Mouse (Mus musculus) kidney, embryonic 16.5 days (tissue): ENCODE data around the gene Sgsm3. TPM values are rescaled to one million over a fixed set of nuclear protein-coding genes. Genes with fewer than 3 reads are reported as not detected.
"Not testable (repeated sequence)": the region's sequence is repeated elsewhere in the genome, so short reads cannot be mapped to it uniquely, and the experiment has no call there.

Experiments used
- ATAC-seq: fragments of 200-750 bp; cut with Nextera tagmentation; 2 replicates; pipeline ENCODE4 v1.8.0; 2017; ENCODE audit warnings: moderate TSS enrichment; ENCODE audit not compliant: low FRiP score, low TSS enrichment
- H3K27ac ChIP-seq: fragments of 300-500 bp; sonication (generic); 2 replicates; pipeline ENCODE4 v1.5.1; 2014; ENCODE audit warnings: low read length
- H3K27me3 ChIP-seq: fragments of 300-500 bp; sonication (generic); 2 replicates; pipeline ENCODE4 v1.6.1; 2014; ENCODE audit warnings: low read length, control low read depth, mixed read lengths; ENCODE audit not compliant: insufficient read depth
- H3K36me3 ChIP-seq: fragments of 300-500 bp; sonication (generic); 2 replicates; pipeline ENCODE4 v1.6.1; 2014; ENCODE audit warnings: low read length, control low read depth, mixed read lengths; ENCODE audit not compliant: insufficient read depth
- H3K4me1 ChIP-seq: fragments of 300-500 bp; sonication (generic); 2 replicates; pipeline ENCODE4 v1.6.1; 2014; ENCODE audit warnings: low read length, control low read depth, mixed read lengths; ENCODE audit not compliant: insufficient read depth
- H3K4me2 ChIP-seq: fragments of 300-500 bp; sonication (generic); replicated peaks from 2 replicates; pipeline ENCODE4 v1.6.1; 2014; ENCODE audit warnings: low read depth, low read length
- H3K4me3 ChIP-seq: fragments of 300-500 bp; sonication (generic); 2 replicates; pipeline ENCODE4 v1.5.1; 2014; ENCODE audit warnings: mild to moderate bottlenecking, low read length
- H3K9ac ChIP-seq: fragments of 300-500 bp; sonication (generic); replicated peaks from 2 replicates; pipeline ENCODE4 v1.6.1; 2014; ENCODE audit warnings: low read length
- H3K9me3 ChIP-seq: fragments of 300-500 bp; sonication (generic); 2 replicates; pipeline ENCODE4 v1.6.1; 2016; ENCODE audit warnings: low read length, control low read depth
- WGBS: fragments of 180-500 bp; shearing (Covaris S2); extraction: QIAGEN DNeasy Blood & Tissue Kit; methylation state at CpG from one replicate; pipeline ENCODE4 v1.1.7; 2014; 5-methylcytosine and 5-hydroxymethylcytosine counted together
- polyA plus RNA-seq: library from polyadenylated mRNA; unstranded; fragments of >200 nt; fragmentation: Nextera tagmentation; extraction: Ambion mirVana; gene quantifications from 2 replicates; pipeline ENCODE4 v1.2.1, GENCODE M21; 2015

The Sgsm3 gene
- 33.9 and 35.2 TPM in 2 replicates for polyA plus RNA-seq

GRCm38 (mm10) chr15:80977620-80978334, at the start of gene Sgsm3:
Gene Sgsm3, plus strand, starts transcription at chr15:80977765.
- Histone ChIP-seq H3K4me1 (no peaks in the 10 kb centered on the region), H3K9me3 (no peaks in the 10 kb centered on the region), H3K27ac (peak within 1 kb of the TSS; percentile 52; the same call in 1 of the 2 replicates), H3K4me3 (peak within 1 kb of the TSS; percentile 86), H3K27me3 (no peaks in the 10 kb centered on the region), H3K4me2 (peak within 1 kb of the TSS; percentile 85), H3K9ac (peak within 1 kb of the TSS; percentile 80), H3K36me3 (no peaks in the 10 kb centered on the region)
- WGBS, result under 1% methylated on average over 65 of the region's 67 CpGs
- peak; percentile 94 for ATAC-seq

GRCm38 (mm10) chr15:80928811-80929355, 48.7 kb upstream of the Sgsm3 start:
- H3K36me3 ChIP-seq, result peaks cover 46% of the 10 kb centered on the region
- H3K4me2 ChIP-seq, result no peak overlapping the region
- WGBS, result 84% methylated on average over 20 of the region's 20 CpGs
- no peak for ATAC-seq
- no peak overlapping the region for H3K4me3 ChIP-seq
- H3K27ac ChIP-seq, result no peak overlapping the region
- H3K9me3 ChIP-seq, result no peaks in the 10 kb centered on the region
- H3K27me3 ChIP-seq, result no peaks in the 10 kb centered on the region
- no peaks in the 10 kb centered on the region for H3K4me1 ChIP-seq
- H3K9ac ChIP-seq, result no peak overlapping the region

- Histone ChIP-seq H3K4me1 (no peaks in the 10 kb centered on the region), H3K9ac (no peak overlapping the region), H3K27me3 (no peaks in the 10 kb centered on the region), H3K4me2 (no peak overlapping the region), H3K4me3 (no peak overlapping the region), H3K9me3 (no peaks in the 10 kb centered on the region), H3K27ac (no peak overlapping the region), H3K36me3 (peaks cover 34% of the 10 kb centered on the region)
- ATAC-seq, result no peak
- 39% methylated on average over 14 of the region's 16 CpGs for WGBS
Measured at GRCm38 (mm10) chr15:80930048-80930571, 47.5 kb upstream of the Sgsm3 start.

- H3K4me1 ChIP-seq, H3K27ac ChIP-seq, H3K9me3 ChIP-seq, H3K4me2 ChIP-seq, H3K27me3 ChIP-seq, H3K4me3 ChIP-seq, ATAC-seq, H3K9ac ChIP-seq: not testable (repeated sequence)
- 88% methylated on average over 23 of the region's 23 CpGs for WGBS
- H3K36me3 ChIP-seq, result peaks cover 30% of the 10 kb centered on the region
Measured at GRCm38 (mm10) chr15:80930676-80931320, 46.8 kb upstream of the Sgsm3 start.

- no peaks in the 10 kb centered on the region for H3K4me1 ChIP-seq
- no peak overlapping the region for H3K4me3 ChIP-seq
- H3K36me3 ChIP-seq, result peaks cover 30% of the 10 kb centered on the region
- ATAC-seq, result no peak
- no peak overlapping the region for H3K9ac ChIP-seq
- no peak overlapping the region for H3K27ac ChIP-seq
- no peak overlapping the region for H3K4me2 ChIP-seq
- 94% methylated on average over 9 of the region's 9 CpGs for whole genome bisulfite sequencing
- H3K9me3 ChIP-seq, result no peaks in the 10 kb centered on the region
- no peaks in the 10 kb centered on the region for H3K27me3 ChIP-seq
Measured at GRCm38 (mm10) chr15:80931345-80931960, 46.1 kb upstream of the Sgsm3 start.

- Histone ChIP-seq H3K4me1 (no peaks in the 10 kb centered on the region), H3K9ac (no peak overlapping the region), H3K36me3 (peaks cover 13% of the 10 kb centered on the region), H3K9me3 (no peaks in the 10 kb centered on the region), H3K27ac (no peak overlapping the region), H3K4me3 (no peak overlapping the region), H3K27me3 (no peaks in the 10 kb centered on the region), H3K4me2 (no peak overlapping the region)
- no peak for ATAC-seq
- 82% methylated on average over 5 of the region's 5 CpGs for WGBS
Measured at GRCm38 (mm10) chr15:80934841-80935240, 42.7 kb upstream of the Sgsm3 start.

- no peak for ATAC-seq
- H3K9ac ChIP-seq, result no peak overlapping the region
- H3K4me2 ChIP-seq, result no peak overlapping the region
- 76% methylated on average over 3 of the region's 3 CpGs for WGBS
- no peaks in the 10 kb centered on the region for H3K27me3 ChIP-seq
- H3K27ac ChIP-seq, result no peak overlapping the region
- H3K36me3 ChIP-seq, result peaks cover 7% of the 10 kb centered on the region
- no peaks in the 10 kb centered on the region for H3K9me3 ChIP-seq
- H3K4me1 ChIP-seq, result no peaks in the 10 kb centered on the region
- H3K4me3 ChIP-seq, result no peak overlapping the region
Measured at GRCm38 (mm10) chr15:80936686-80937085, 40.9 kb upstream of the Sgsm3 start.

- WGBS, result 82% methylated on average over 4 of the region's 4 CpGs
- Histone ChIP-seq H3K9me3 (no peaks in the 10 kb centered on the region), H3K9ac (no peak overlapping the region), H3K4me1 (no peaks in the 10 kb centered on the region), H3K27ac (no peak overlapping the region), H3K4me2 (no peak overlapping the region), H3K4me3 (no peak overlapping the region), H3K27me3 (no peaks in the 10 kb centered on the region), H3K36me3 (no peaks in the 10 kb centered on the region)
- ATAC-seq, result no peak
Measured at GRCm38 (mm10) chr15:80938615-80939014, 39.0 kb upstream of the Sgsm3 start.

- no peak overlapping the region for H3K27ac ChIP-seq
- H3K36me3 ChIP-seq, result no peaks in the 10 kb centered on the region
- no peak overlapping the region for H3K4me2 ChIP-seq
- no peaks in the 10 kb centered on the region for H3K9me3 ChIP-seq
- H3K27me3 ChIP-seq, result no peaks in the 10 kb centered on the region
- H3K4me3 ChIP-seq, result no peak overlapping the region
- no peaks in the 10 kb centered on the region for H3K4me1 ChIP-seq
- H3K9ac ChIP-seq, result no peak overlapping the region
- WGBS, result 85% methylated on average over 5 of the region's 5 CpGs
- ATAC-seq, result no peak
Measured at GRCm38 (mm10) chr15:80939401-80939800, 38.2 kb upstream of the Sgsm3 start.
